Mouse (Mus musculus): ENCODE results near the gene Foxn1.

DNA sequence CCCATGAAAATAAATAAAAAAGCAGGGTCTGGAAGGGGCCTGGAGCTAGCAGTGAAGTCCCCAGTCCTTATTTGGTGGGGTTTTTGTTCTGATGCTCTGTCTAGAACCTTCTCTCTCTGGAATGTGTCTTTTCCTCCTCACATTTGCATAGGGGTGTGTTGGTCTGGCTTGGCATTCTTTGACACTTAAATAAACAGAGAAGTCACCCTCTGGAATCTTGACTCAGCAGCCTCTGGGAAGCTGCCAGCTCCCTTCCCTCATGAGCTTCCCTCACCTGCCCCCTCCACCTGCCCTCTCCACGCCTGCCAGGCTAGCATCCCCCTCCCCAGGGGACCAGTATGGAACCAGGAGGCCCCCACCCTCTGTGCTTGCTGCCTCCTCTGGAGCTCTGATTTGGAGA lies 16.0 kb downstream of the Foxn1 start:
- TF ChIP-seq GATA1 (IDR thresholded peaks at IDR 0.05; ENCODE audit: borderline replicate concordance, low read length) (no peak), FLI1 (IDR thresholded peaks at IDR 0.05; ENCODE audit: low read length) (no peak)
